11 mouse cellular contexts compared by ENCODE assay signal in the genomic region with DNA sequence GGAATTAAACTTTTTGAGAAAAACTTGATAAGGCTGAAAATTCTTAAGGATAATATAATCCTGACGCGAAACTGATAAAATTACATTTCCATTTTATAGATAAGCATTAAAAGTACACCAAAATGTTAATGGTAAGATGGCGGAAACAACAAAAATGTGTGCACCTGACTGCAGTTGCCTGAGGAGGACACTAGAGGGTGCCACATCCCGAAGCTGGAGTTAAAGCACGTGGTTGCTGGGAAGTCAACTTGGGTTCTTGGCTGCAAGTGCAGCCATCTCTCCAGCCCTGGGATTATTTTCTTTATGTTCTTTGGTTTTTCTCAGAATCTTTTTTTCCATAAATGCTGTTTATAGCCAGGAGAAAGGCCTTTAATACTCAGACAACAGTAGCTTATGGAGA. TPM values are rescaled to one million over a fixed set of nuclear protein-coding genes. Genes with fewer than 3 reads are reported as not detected.
A peak's percentile ranks its signal among the peaks of the same experiment; 100 is the strongest.
DNase-seq lines count a peak whose midpoint lies in the region; ATAC-seq and TF ChIP-seq lines count a peak whose summit lies in the region.
"Had no signal": no experiment of that assay in that cellular context is flagged by ENCODE, and none has a peak within 500 bp of the region (broad histone marks: within the 10 kb centered on the region; RNA-seq: fewer than 3 reads in every experiment).

No protein-coding gene starts in this region.

- H3K4me2 ChIP-seq in embryonic facial prominence, embryonic 11.5 days (ENCODE audit: low read depth, low read length): no peak overlapping the region
- H3K4me2 ChIP-seq: embryonic facial prominence, embryonic 12.5 days; heart, embryonic 12.5 days had no signal

- no peak overlapping the region for H3K27ac ChIP-seq in testis, adult 2 months (ENCODE audit: control insufficient read depth, insufficient read depth, low read depth, low read length)
- no peak overlapping the region for H3K27ac ChIP-seq in embryonic facial prominence, embryonic 11.5 days (replicated peaks; ENCODE audit: low read depth, low read length)
- H3K27ac ChIP-seq: embryonic facial prominence, embryonic 12.5 days had no signal

- H3K9ac ChIP-seq in embryonic facial prominence, embryonic 11.5 days (replicated peaks; ENCODE audit: low read length): no peak overlapping the region
- H3K9ac ChIP-seq: embryonic facial prominence, embryonic 12.5 days; heart, embryonic 12.5 days had no signal

- H3K4me1 ChIP-seq in testis, adult 2 months (ENCODE audit: control insufficient read depth, insufficient read depth, low read length): peaks cover 4% of the 10 kb centered on the region
- no peaks in the 10 kb centered on the region for H3K4me1 ChIP-seq in embryonic facial prominence, embryonic 11.5 days (ENCODE audit: control insufficient read depth, insufficient read depth, low read length)
- H3K4me1 ChIP-seq: embryonic facial prominence, embryonic 12.5 days; heart, embryonic 12.5 days had no signal

- H3K27me3 ChIP-seq in testis, adult 2 months (ENCODE audit: control insufficient read depth, insufficient read depth, low read length): no peaks in the 10 kb centered on the region
- no peaks in the 10 kb centered on the region for H3K27me3 ChIP-seq in embryonic facial prominence, embryonic 11.5 days (ENCODE audit: control insufficient read depth, insufficient read depth, low read length)
- H3K27me3 ChIP-seq: embryonic facial prominence, embryonic 12.5 days; heart, embryonic 12.5 days had no signal

- DNase-seq in heart, adult 11 months: peak; percentile 6
- no peak for DNase-seq in heart, postnatal 25 days (ENCODE audit: low spot score)
- DNase-seq in testis, postnatal 14 days (ENCODE audit: low spot score): no peak
- DNase-seq in embryonic facial prominence, embryonic 11.5 days (ENCODE audit: low spot score): peak; percentile 33
- DNase-seq in thymus, postnatal 4 days: peak; percentile 63
- DNase-seq in neural tube, embryonic 10.5 days (ENCODE audit: extremely low spot score, low spot score): no peak
- no peak for DNase-seq in layer of hippocampus, adult 9-11 months

- intact Hi-C loops in heart, postnatal 25 days (cut with DNase I): no loop called here

- no peaks in the 10 kb centered on the region for H3K9me3 ChIP-seq in embryonic facial prominence, embryonic 11.5 days (replicated peaks; ENCODE audit: control insufficient read depth, low read length)
- H3K9me3 ChIP-seq: embryonic facial prominence, embryonic 12.5 days; heart, embryonic 12.5 days had no signal

- no peak overlapping the region for H3K4me3 ChIP-seq in testis, adult 2 months (ENCODE audit: control insufficient read depth, low read depth, low read length)
- no peak overlapping the region for H3K4me3 ChIP-seq in embryonic facial prominence, embryonic 11.5 days (ENCODE audit: low read depth, low read length)
- H3K4me3 ChIP-seq: embryonic facial prominence, embryonic 12.5 days; heart, embryonic 12.5 days had no signal

- 44% methylated on average over 5 of the region's 5 CpGs for whole genome bisulfite sequencing in embryonic facial prominence, embryonic 11.5 days

- H3K36me3 ChIP-seq in testis, adult 2 months (ENCODE audit: control insufficient read depth, insufficient read depth, low read length): no peaks in the 10 kb centered on the region
- H3K36me3 ChIP-seq in embryonic facial prominence, embryonic 11.5 days (replicated peaks; ENCODE audit: control insufficient read depth, insufficient read depth, low read depth, low read length): no peaks in the 10 kb centered on the region
- H3K36me3 ChIP-seq: embryonic facial prominence, embryonic 12.5 days; heart, embryonic 12.5 days had no signal

- TF ChIP-seq POLR2A in testis, adult 2 months (IDR thresholded peaks at IDR 0.05; ENCODE audit: control insufficient read depth, low read depth, low read length): no peak

- ATAC-seq in embryonic facial prominence, embryonic 11.5 days (replicated peaks; ENCODE audit: insufficient number of reproducible peaks, low FRiP score, low TSS enrichment, low read depth): no peak

- peak; percentile 81; the same call in 1 of the 2 replicates for TF ChIP-seq CTCF in testis, adult 2 months (IDR thresholded peaks at IDR 0.05; ENCODE audit: control insufficient read depth, insufficient read depth, insufficient replicate concordance, low read depth, low read length)

RNA-seq across cellular contexts. Expression of gene Gpr83, which starts 13.6 kb away (rescaled TPM):
- not detected for total RNA-seq in heart, postnatal 25 days (2021)
- 0.02 and 0.06 TPM in 2 replicates for polyA plus RNA-seq in testis, adult 2 months (2012; rRNA removed)
- 0.21 and 0.29 TPM in 2 replicates for polyA plus RNA-seq in embryonic facial prominence, embryonic 11.5 days (2014; fragmentation: Nextera tagmentation; extraction: Ambion mirVana)
- polyA plus RNA-seq: heart, embryonic 12.5 days had no signal

RNA-seq across cellular contexts. Expression of gene Izumo1r, which starts 57.3 kb away (rescaled TPM):
- total RNA-seq in heart, postnatal 25 days (2021): not detected
- not detected in 2 replicates for polyA plus RNA-seq in testis, adult 2 months (2012; rRNA removed)
- polyA plus RNA-seq in embryonic facial prominence, embryonic 11.5 days (2014; fragmentation: Nextera tagmentation; extraction: Ambion mirVana): 0.27 TPM in 1 of 2 replicates, not detected in the other
- total RNA-seq: left cerebral cortex, postnatal 25 days had no signal
- polyA plus RNA-seq: heart, embryonic 12.5 days had no signal

Comparison
In these comparisons a context has a peak if more than half of its experiments do, and no peak if none do; other contexts are left out.
1. DNase-seq: peak in heart, adult 11 months (single experiment), embryonic facial prominence, embryonic 11.5 days (single experiment) and thymus, postnatal 4 days (single experiment); none in heart, postnatal 25 days (single experiment), testis, postnatal 14 days (single experiment), neural tube, embryonic 10.5 days (single experiment) and layer of hippocampus, adult 9-11 months (single experiment).